Mouse (Mus musculus): ENCODE measurements around the gene Aff4. TPM values are rescaled to one million over a fixed set of nuclear protein-coding genes. Genes with fewer than 3 reads are reported as not detected.
"Not testable (repeated sequence)": the region's sequence is repeated elsewhere in the genome, so short reads cannot be mapped to it uniquely, and the experiment has no call there.

Gene Aff4
- polyA plus RNA-seq, 1 experiment from 2014 or later, result 20.5 TPM

- no peaks in the 10 kb centered on the region for H3K4me1 ChIP-seq (ENCODE audit: control insufficient read depth, insufficient read depth, low read length)
- no peaks in the 10 kb centered on the region for H3K27me3 ChIP-seq (ENCODE audit: control insufficient read depth, insufficient read depth, low read length)
- no peak for ATAC-seq (ENCODE audit: insufficient read depth, low FRiP score)
- 86% methylated on average over 14 of the region's 14 CpGs for WGBS
- peaks cover 7% of the 10 kb centered on the region; the same call in 1 of the 2 replicates for H3K36me3 ChIP-seq (ENCODE audit: control insufficient read depth, insufficient read depth, low read length)
- no peak overlapping the region for H3K9ac ChIP-seq (ENCODE audit: low read length)
- no peak overlapping the region for H3K4me2 ChIP-seq (ENCODE audit: low read depth, low read length)
- H3K4me3 ChIP-seq (replicated peaks; ENCODE audit: low read length), result no peak overlapping the region
- no peaks in the 10 kb centered on the region for H3K9me3 ChIP-seq (replicated peaks; ENCODE audit: control insufficient read depth, low read length)
- no peak overlapping the region for H3K27ac ChIP-seq (ENCODE audit: low read length)
Observed at GRCm38 (mm10) chr11:53332076-53332680, 18.5 kb upstream of the Aff4 start.

DNA sequence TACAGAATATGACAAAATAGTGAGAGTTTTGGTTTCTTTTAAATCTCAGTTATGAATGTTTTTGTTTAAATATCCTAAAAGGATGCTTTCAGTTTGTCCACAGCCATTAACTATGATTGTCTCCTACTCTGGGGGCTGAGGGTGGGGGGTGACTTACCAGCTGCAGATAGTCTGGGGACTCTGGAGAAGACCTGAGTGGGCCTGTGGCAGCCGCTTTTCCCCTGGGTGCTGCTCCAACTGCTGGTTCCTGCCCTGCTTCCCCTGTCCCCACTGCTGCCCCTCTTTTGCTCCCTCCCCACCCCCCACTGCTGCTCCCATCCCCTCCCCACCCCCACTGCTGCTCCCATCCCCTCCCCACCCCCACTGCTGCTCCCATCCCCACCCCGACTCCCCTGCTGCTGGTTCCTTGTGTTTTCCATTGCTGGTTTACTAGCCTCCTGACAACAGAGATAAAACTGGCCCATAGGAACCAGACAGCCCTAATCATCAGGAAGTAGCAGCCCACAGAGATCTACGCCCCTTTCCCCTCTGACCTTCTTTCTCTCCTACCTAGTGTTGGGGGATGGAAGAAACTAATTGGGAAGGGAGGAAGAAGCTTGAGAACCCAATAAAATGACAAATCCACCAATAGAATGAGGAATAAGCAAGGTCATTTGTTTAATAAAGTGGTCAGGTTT, 15.0 kb upstream of the Aff4 start:
- Histone ChIP-seq H3K4me2 (ENCODE audit: low read depth, low read length) (no peak overlapping the region), H3K9me3 (replicated peaks; ENCODE audit: control insufficient read depth, low read length) (no peaks in the 10 kb centered on the region), H3K27me3 (ENCODE audit: control insufficient read depth, insufficient read depth, low read length) (no peaks in the 10 kb centered on the region), H3K4me1 (ENCODE audit: control insufficient read depth, insufficient read depth, low read length) (no peaks in the 10 kb centered on the region), H3K9ac (ENCODE audit: low read length) (no peak overlapping the region), H3K36me3 (ENCODE audit: control insufficient read depth, insufficient read depth, low read length) (no peaks in the 10 kb centered on the region), H3K27ac (ENCODE audit: low read length) (no peak overlapping the region), H3K4me3 (replicated peaks; ENCODE audit: low read length) (no peak overlapping the region)
- ATAC-seq (ENCODE audit: insufficient read depth, low FRiP score), result no peak; the same call in 1 of the 2 replicates
- WGBS, result 41% methylated on average over 3 of the region's 3 CpGs

DNA sequence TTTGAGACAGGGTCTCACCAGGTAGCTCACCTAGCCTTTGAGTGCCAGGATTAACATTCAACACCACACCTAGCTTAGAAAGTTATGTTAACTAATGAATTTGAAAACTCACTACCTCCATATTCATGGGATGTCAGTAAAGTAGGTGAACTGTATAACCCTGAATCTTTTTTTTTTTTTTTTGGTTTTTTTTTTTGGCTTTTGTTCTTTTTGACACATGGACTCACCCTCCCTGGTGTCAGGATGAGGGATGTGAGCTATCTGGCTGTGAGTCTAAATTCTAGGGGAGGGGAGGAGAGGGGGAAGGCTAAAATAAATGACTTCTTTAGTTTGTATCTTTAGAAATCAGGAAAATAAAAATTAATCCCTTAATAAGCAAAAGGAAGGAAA, 14.5 kb upstream of the Aff4 start:
- Histone ChIP-seq H3K4me1 (ENCODE audit: control insufficient read depth, insufficient read depth, low read length) (no peaks in the 10 kb centered on the region), H3K9me3 (replicated peaks; ENCODE audit: control insufficient read depth, low read length) (no peaks in the 10 kb centered on the region), H3K36me3 (ENCODE audit: control insufficient read depth, insufficient read depth, low read length) (no peaks in the 10 kb centered on the region), H3K27ac (ENCODE audit: low read length) (no peak overlapping the region), H3K9ac (ENCODE audit: low read length) (no peak overlapping the region), H3K27me3 (ENCODE audit: control insufficient read depth, insufficient read depth, low read length) (no peaks in the 10 kb centered on the region), H3K4me2 (ENCODE audit: low read depth, low read length) (no peak overlapping the region), H3K4me3 (replicated peaks; ENCODE audit: low read length) (no peak overlapping the region)
- ATAC-seq (ENCODE audit: insufficient read depth, low FRiP score), result no peak

GRCm38 (mm10) chr11:53336924-53337323, 13.7 kb upstream of the Aff4 start:
- ATAC-seq (ENCODE audit: insufficient read depth, low FRiP score), result no peak
- whole genome bisulfite sequencing, result 53% methylated on average over 1 of the region's 1 CpGs
- H3K27ac ChIP-seq (ENCODE audit: low read length), result no peak overlapping the region

DNA sequence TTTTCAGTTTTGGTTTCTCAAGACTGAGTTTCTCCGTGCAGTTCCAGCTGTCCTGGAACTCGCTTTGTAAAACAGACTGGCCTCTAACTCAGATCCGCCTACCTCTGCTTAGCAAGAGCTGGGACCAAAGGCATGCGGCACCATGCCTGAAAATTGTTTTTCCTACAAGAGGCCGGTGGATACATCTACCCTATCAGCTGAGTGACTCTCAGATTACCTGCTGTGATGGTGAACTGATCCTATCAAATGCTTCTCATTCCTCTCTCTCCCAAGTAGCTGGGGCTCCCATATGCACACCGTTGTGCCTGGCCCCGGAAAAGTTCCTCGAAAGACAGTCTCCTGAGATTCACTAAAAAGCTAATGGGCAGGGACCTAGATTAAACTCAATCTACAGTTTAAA, 12.9 kb upstream of the Aff4 start:
- no peak for ATAC-seq (ENCODE audit: insufficient read depth, low FRiP score)
- WGBS, result 69% methylated on average over 8 of the region's 8 CpGs
- Histone ChIP-seq H3K9ac (ENCODE audit: low read length) (no peak overlapping the region), H3K4me3 (replicated peaks; ENCODE audit: low read length) (no peak overlapping the region), H3K4me1 (ENCODE audit: control insufficient read depth, insufficient read depth, low read length) (no peaks in the 10 kb centered on the region), H3K27ac (ENCODE audit: low read length) (no peak overlapping the region), H3K36me3 (ENCODE audit: control insufficient read depth, insufficient read depth, low read length) (no peaks in the 10 kb centered on the region), H3K27me3 (ENCODE audit: control insufficient read depth, insufficient read depth, low read length) (no peaks in the 10 kb centered on the region), H3K4me2 (ENCODE audit: low read depth, low read length) (no peak overlapping the region), H3K9me3 (replicated peaks; ENCODE audit: control insufficient read depth, low read length) (no peaks in the 10 kb centered on the region)

More at GRCm38 (mm10) chr11:53336924-53337323, 13.7 kb upstream of the Aff4 start:
- Histone ChIP-seq H3K36me3 (ENCODE audit: control insufficient read depth, insufficient read depth, low read length) (no peaks in the 10 kb centered on the region), H3K9ac (ENCODE audit: low read length) (no peak overlapping the region), H3K4me2 (ENCODE audit: low read depth, low read length) (no peak overlapping the region), H3K4me3 (replicated peaks; ENCODE audit: low read length) (no peak overlapping the region), H3K9me3 (replicated peaks; ENCODE audit: control insufficient read depth, low read length) (no peaks in the 10 kb centered on the region), H3K4me1 (ENCODE audit: control insufficient read depth, insufficient read depth, low read length) (no peaks in the 10 kb centered on the region), H3K27me3 (ENCODE audit: control insufficient read depth, insufficient read depth, low read length) (no peaks in the 10 kb centered on the region)

DNA sequence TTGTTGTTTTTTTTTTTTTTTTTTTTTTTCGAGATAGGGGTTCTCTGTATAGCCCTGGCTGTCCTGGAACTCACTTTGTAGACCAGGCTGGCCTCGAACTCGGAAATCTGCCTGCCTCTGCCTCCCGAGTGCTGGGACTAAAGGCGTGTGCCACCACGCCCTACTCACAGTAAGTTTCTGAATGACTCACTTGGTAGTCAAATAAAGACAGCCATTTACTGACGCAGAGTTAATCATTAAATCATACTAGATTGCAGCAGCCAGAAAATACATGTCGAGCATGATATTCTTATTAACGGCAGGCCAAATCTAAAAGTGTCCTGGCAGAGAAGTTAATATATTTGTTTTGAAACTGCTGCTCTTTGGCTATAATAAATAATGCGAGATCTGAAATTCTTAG, 9.6 kb upstream of the Aff4 start:
- not testable (repeated sequence) for H3K4me3 ChIP-seq (replicated peaks; ENCODE audit: low read length); ATAC-seq (ENCODE audit: insufficient read depth, low FRiP score); H3K4me2 ChIP-seq (ENCODE audit: low read depth, low read length); H3K9ac ChIP-seq (ENCODE audit: low read length); H3K27me3 ChIP-seq (ENCODE audit: control insufficient read depth, insufficient read depth, low read length); H3K4me1 ChIP-seq (ENCODE audit: control insufficient read depth, insufficient read depth, low read length); H3K9me3 ChIP-seq (replicated peaks; ENCODE audit: control insufficient read depth, low read length); H3K36me3 ChIP-seq (ENCODE audit: control insufficient read depth, insufficient read depth, low read length)
- peak overlapping the region; percentile 60 for H3K27ac ChIP-seq (ENCODE audit: low read length)
- WGBS, result 64% methylated on average over 9 of the region's 10 CpGs

- ATAC-seq (ENCODE audit: insufficient read depth, low FRiP score), result no peak
- Histone ChIP-seq H3K9me3 (replicated peaks; ENCODE audit: control insufficient read depth, low read length) (no peaks in the 10 kb centered on the region), H3K27me3 (ENCODE audit: control insufficient read depth, insufficient read depth, low read length) (no peaks in the 10 kb centered on the region; the same call in 1 of the 2 replicates), H3K4me1 (ENCODE audit: control insufficient read depth, insufficient read depth, low read length) (no peaks in the 10 kb centered on the region), H3K9ac (ENCODE audit: low read length) (no peak overlapping the region), H3K4me2 (ENCODE audit: low read depth, low read length) (no peak overlapping the region), H3K36me3 (ENCODE audit: control insufficient read depth, insufficient read depth, low read length) (no peaks in the 10 kb centered on the region), H3K4me3 (replicated peaks; ENCODE audit: low read length) (no peak overlapping the region), H3K27ac (ENCODE audit: low read length) (no peak overlapping the region)
- 60% methylated on average over 5 of the region's 5 CpGs for WGBS
Observed at GRCm38 (mm10) chr11:53342711-53343110, 7.9 kb upstream of the Aff4 start.

GRCm38 (mm10) chr11:53345328-53345727, 5.3 kb upstream of the Aff4 start:
- Histone ChIP-seq H3K27me3 (ENCODE audit: control insufficient read depth, insufficient read depth, low read length) (no peaks in the 10 kb centered on the region; the same call in 1 of the 2 replicates), H3K9ac (ENCODE audit: low read length) (peak overlapping the region; percentile 5; the same call in 1 of the 2 replicates), H3K4me2 (ENCODE audit: low read depth, low read length) (no peak overlapping the region), H3K4me1 (ENCODE audit: control insufficient read depth, insufficient read depth, low read length) (no peaks in the 10 kb centered on the region), H3K36me3 (ENCODE audit: control insufficient read depth, insufficient read depth, low read length) (no peaks in the 10 kb centered on the region), H3K27ac (ENCODE audit: low read length) (no peak overlapping the region), H3K9me3 (replicated peaks; ENCODE audit: control insufficient read depth, low read length) (no peaks in the 10 kb centered on the region), H3K4me3 (replicated peaks; ENCODE audit: low read length) (no peak overlapping the region)
- ATAC-seq (ENCODE audit: insufficient read depth, low FRiP score), result no peak
- 21% methylated on average over 5 of the region's 5 CpGs for WGBS

DNA sequence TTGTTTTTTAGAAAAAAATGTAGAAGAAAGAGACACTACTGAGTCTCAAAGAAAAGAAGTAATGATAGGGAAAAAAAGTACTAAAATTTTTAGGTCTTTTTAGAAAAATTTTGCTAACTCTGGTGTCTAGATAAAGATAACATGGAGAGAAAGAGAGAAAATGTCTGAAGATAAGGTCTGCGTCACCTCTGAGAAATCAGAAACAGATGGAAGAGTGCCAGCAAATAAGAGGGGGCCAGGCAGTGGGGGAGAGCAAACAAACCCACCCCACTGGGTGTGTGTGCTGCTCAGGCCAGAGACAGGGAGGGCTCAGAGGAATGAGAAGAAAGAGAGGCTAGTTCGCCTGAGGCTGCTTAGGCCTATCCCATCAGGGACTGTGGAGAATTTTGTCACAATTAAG, 4.9 kb upstream of the Aff4 start:
- no peak overlapping the region; the same call in 1 of the 2 replicates for H3K27ac ChIP-seq (ENCODE audit: low read length)
- no peaks in the 10 kb centered on the region for H3K4me1 ChIP-seq (ENCODE audit: control insufficient read depth, insufficient read depth, low read length)
- WGBS, result 25% methylated on average over 2 of the region's 2 CpGs
- no peaks in the 10 kb centered on the region; the same call in 1 of the 2 replicates for H3K27me3 ChIP-seq (ENCODE audit: control insufficient read depth, insufficient read depth, low read length)
- H3K9me3 ChIP-seq (replicated peaks; ENCODE audit: control insufficient read depth, low read length), result no peaks in the 10 kb centered on the region
- no peaks in the 10 kb centered on the region for H3K36me3 ChIP-seq (ENCODE audit: control insufficient read depth, insufficient read depth, low read length)
- no peak overlapping the region for H3K4me3 ChIP-seq (replicated peaks; ENCODE audit: low read length)
- no peak overlapping the region for H3K9ac ChIP-seq (ENCODE audit: low read length)
- ATAC-seq (ENCODE audit: insufficient read depth, low FRiP score), result no peak
- no peak overlapping the region for H3K4me2 ChIP-seq (ENCODE audit: low read depth, low read length)

Measured in stomach, embryonic 16.5 days (tissue).